Mouse (Mus musculus) hindbrain, embryonic 12.5 days (tissue): ENCODE measurements around the gene Creld2. TPM values are rescaled to one million over a fixed set of nuclear protein-coding genes. Genes with fewer than 3 reads are reported as not detected.

Experiments used
- ATAC-seq: fragments of 200-750 bp; cut with Nextera tagmentation; 2 replicates; pipeline ENCODE4 v1.8.0; 2017; ENCODE audit warnings: moderate TSS enrichment; ENCODE audit not compliant: low FRiP score
- H3K27ac ChIP-seq: fragments of 300-500 bp; sonication (generic); 2 replicates; pipeline ENCODE4 v1.5.1; 2016; ENCODE audit warnings: mild to moderate bottlenecking
- H3K27me3 ChIP-seq: fragments of 300-500 bp; sonication (generic); 2 replicates; pipeline ENCODE4 v1.6.1; 2016; ENCODE audit warnings: mild to moderate bottlenecking
- H3K36me3 ChIP-seq: fragments of 300-500 bp; sonication (generic); 2 replicates; pipeline ENCODE4 v1.6.1; 2016; ENCODE audit warnings: mild to moderate bottlenecking
- H3K4me1 ChIP-seq: fragments of 300-500 bp; sonication (generic); 2 replicates; pipeline ENCODE4 v1.6.1; 2016
- H3K4me2 ChIP-seq: fragments of 300-500 bp; sonication (generic); replicated peaks from 2 replicates; pipeline ENCODE4 v1.6.1; 2016; ENCODE audit warnings: mild to moderate bottlenecking
- H3K4me3 ChIP-seq: fragments of 300-500 bp; sonication (generic); 2 replicates; pipeline ENCODE4 v1.5.1; 2016; ENCODE audit warnings: mild to moderate bottlenecking
- H3K9ac ChIP-seq: fragments of 300-500 bp; sonication (generic); 2 replicates; pipeline ENCODE4 v1.6.1; 2016; ENCODE audit warnings: mild to moderate bottlenecking, moderate library complexity
- H3K9me3 ChIP-seq: fragments of 300-500 bp; sonication (generic); replicated peaks from 2 replicates; pipeline ENCODE4 v1.6.1; 2016; ENCODE audit warnings: mild to moderate bottlenecking
- WGBS: fragments of 180-500 bp; shearing (Covaris S2); methylation state at CpG from one replicate; pipeline ENCODE4 v1.1.7; 2016; 5-methylcytosine and 5-hydroxymethylcytosine counted together
- polyA plus RNA-seq: library from polyadenylated mRNA; unstranded; fragments of >200 nt; fragmentation: Nextera tagmentation; extraction: Ambion mirVana; gene quantifications from 2 replicates; pipeline ENCODE4 v1.2.1, GENCODE M21; 2016

The Creld2 gene
- polyA plus RNA-seq, 1 experiment from 2014 or later = 74.8 TPM

DNA sequence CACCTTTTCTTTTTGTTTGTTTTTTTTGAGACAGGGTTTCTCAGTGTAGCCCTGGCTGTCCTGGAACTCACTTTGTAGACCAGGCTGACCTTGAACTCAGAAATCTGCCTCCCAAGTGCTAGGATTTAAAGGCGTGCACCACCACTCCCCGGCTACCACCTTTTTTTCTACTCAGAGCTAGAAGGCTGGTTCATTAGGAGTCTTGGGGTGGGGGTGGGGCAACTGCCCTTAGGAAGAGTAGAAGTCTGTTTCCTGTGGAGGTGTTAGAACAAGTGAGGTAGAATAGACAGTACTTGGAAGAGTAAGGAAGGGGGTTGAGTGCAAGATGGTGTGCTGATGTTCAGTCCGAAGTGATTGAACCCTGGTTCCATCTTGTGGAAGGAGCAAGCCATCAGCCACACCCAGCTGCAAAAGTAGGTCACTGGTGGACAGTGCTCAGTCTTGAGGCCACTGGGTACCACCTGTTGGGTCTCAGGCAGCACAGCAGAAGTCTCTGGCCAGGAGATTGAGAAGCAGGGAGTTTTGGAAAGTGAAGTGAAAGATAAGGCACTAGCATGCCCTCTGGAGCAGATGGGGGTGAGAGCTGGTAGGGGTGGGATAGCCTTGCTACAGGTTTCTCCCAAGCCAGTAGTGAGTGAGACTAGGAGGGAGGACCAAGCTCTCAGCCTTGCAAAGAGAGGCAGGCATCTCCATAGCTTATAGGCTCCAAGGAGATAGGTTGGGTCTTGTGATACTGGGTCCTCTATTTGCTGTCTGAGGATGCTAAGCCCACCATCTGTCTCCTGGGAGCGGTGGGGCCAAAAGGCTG lies 46.6 kb downstream of the Creld2 start:
- Histone ChIP-seq H3K9me3 (no peaks in the 10 kb centered on the region), H3K36me3 (peaks cover 27% of the 10 kb centered on the region), H3K9ac (no peak overlapping the region), H3K4me1 (peaks cover 42% of the 10 kb centered on the region), H3K27me3 (no peaks in the 10 kb centered on the region), H3K4me2 (no peak overlapping the region), H3K27ac (no peak overlapping the region), H3K4me3 (no peak overlapping the region)
- WGBS = 87% methylated on average over 4 of the region's 4 CpGs
- no peak for ATAC-seq

DNA sequence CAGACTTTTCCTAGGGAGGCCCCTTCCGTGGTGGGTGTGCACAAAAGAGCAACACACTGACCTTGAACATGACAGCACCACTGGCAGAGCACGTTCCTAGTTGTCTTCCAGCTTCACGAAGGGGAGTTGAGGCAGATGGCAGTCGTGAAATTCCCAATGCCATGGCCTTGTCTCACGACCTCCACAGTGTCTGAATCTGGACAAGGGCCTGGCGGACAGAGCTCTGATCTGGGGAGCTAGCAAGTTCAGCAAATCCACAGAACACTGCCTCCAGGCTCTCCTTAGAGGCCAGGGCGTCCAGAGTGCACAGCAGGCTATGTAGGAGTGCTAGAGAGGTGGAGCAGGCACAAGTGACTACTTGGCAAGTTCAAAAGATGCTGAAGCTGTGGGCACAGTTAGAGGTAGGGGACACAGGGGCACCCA lies 47.5 kb downstream of the Creld2 start:
- Histone ChIP-seq H3K27ac (no peak overlapping the region), H3K9ac (no peak overlapping the region), H3K36me3 (peaks cover 27% of the 10 kb centered on the region), H3K27me3 (no peaks in the 10 kb centered on the region), H3K4me3 (no peak overlapping the region), H3K4me2 (no peak overlapping the region), H3K4me1 (peaks cover 36% of the 10 kb centered on the region), H3K9me3 (no peaks in the 10 kb centered on the region)
- WGBS = 63% methylated on average over 7 of the region's 7 CpGs
- no peak for ATAC-seq

DNA sequence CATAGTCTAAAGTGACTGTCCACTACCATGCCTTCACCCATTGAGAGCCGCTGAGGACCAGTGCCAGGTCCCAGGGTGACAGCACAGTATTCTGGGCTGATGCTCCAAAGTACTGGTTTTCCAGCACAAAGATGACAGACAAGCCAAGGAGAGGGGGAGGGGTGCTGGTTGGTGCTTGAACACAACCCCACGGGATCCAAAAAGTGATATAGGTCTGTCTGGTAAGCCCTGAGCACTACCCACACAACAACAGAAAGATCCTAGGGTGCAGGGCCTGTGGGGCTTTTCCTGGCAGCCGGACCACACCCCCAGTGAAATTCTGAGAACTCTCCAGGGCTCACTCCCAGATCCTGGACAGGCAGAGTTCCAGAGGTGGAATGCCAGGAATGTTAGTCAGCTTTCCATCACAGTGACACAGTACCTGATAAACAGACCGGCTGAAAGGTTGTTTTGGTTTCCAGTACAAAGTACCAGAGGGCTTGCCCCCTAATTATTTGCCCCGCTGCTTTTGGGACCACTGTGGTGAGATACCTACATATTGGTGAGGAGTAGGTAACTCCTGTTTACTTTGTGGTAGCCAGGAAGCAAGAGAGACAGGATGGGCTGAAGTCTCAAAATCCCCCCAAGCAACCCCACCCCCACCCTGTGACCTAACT lies 48.0 kb downstream of the Creld2 start:
- Histone ChIP-seq H3K36me3 (peaks cover 27% of the 10 kb centered on the region), H3K9ac (no peak overlapping the region), H3K4me2 (no peak overlapping the region), H3K27ac (no peak overlapping the region), H3K9me3 (no peaks in the 10 kb centered on the region), H3K4me3 (no peak overlapping the region), H3K27me3 (no peaks in the 10 kb centered on the region), H3K4me1 (peaks cover 36% of the 10 kb centered on the region)
- WGBS = 41% methylated on average over 5 of the region's 5 CpGs
- no peak for ATAC-seq

DNA sequence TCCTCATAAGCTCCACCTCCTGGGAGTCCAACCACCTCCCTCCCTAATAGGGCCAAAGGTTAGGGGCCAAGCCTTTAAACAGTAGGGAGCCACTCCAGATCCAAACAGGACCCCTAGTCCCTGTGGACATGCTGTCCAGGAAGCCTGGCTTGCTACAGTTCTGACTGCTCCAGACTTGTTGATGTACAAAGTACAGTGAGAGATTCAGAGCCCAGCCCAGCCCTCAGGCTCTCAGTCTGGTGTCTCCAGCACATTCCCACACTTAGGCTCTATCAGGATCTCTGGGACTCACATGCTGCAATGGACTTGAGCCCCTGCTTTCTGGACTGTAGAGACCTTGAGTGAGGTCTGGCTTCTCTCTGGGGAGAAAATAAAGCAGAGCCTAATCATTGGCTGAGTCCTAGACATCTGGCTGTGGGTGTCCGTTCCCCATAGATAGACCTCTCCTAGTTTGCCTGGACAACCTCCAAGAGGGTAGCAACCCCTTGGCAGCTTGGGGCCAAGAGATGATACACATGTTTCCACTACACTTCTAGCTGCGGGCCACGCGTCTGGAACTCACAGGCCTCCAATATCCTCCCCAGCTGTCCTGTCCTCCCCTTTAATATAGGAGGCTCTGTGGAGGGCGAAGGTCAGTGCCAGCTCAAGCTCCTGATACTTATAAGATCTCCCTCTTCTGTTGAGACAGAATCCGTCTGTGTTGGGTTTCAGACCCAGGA lies 48.7 kb downstream of the Creld2 start:
- ATAC-seq = no peak
- WGBS = 89% methylated on average over 6 of the region's 6 CpGs
- no peaks in the 10 kb centered on the region for H3K9me3 ChIP-seq
- H3K36me3 ChIP-seq = peaks cover 27% of the 10 kb centered on the region
- no peak overlapping the region; the same call in 1 of the 2 replicates for H3K27ac ChIP-seq
- H3K27me3 ChIP-seq = no peaks in the 10 kb centered on the region
- H3K4me3 ChIP-seq = no peak overlapping the region
- H3K4me2 ChIP-seq = no peak overlapping the region
- H3K4me1 ChIP-seq = peaks cover 32% of the 10 kb centered on the region
- H3K9ac ChIP-seq = no peak overlapping the region

DNA sequence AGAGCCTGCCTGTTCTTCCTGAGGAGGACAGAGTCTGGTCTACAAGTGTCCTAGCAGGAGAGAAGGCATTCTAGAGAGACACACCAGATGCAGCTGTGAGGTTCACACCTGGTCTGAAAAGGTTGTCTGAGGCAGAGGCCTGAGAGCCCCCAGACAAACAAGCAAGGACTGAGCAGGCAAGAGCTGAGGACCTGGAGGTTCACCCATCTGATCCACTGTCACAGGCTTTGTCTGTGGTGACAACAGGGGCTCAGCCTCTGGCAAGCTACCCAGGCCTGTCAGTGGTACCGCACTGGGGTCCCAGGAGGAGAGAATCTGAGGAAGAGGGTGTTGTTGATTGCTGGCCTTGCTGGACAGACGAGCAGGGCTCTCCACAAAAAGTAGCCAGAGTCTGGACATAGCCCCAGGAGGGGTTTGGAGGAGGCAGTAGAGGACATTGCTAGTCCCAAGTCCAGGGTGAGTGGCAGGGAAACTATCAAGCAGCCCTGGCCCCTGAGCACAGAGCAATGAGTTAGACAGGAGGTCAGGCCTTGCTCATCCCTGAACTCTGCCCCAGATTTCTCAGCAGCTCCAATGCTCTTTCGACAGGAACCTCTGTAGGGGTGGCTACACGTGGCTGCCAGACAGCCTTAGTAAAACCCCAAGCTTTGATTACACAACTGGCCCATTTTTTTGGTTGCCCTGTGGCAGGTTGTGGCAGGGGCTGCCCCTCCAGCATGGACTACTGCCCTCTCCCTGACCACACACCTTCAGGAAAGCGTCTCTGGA lies 51.2 kb downstream of the Creld2 start:
- peaks cover 16% of the 10 kb centered on the region for H3K4me1 ChIP-seq
- peaks cover 3% of the 10 kb centered on the region; the same call in 1 of the 2 replicates for H3K27me3 ChIP-seq
- no peak overlapping the region for H3K27ac ChIP-seq
- H3K9me3 ChIP-seq = no peaks in the 10 kb centered on the region
- WGBS = 80% methylated on average over 5 of the region's 5 CpGs
- no peak overlapping the region for H3K4me2 ChIP-seq
- no peak overlapping the region for H3K4me3 ChIP-seq
- no peak for ATAC-seq
- peaks cover 15% of the 10 kb centered on the region; the same call in 1 of the 2 replicates for H3K36me3 ChIP-seq
- no peak overlapping the region for H3K9ac ChIP-seq

DNA sequence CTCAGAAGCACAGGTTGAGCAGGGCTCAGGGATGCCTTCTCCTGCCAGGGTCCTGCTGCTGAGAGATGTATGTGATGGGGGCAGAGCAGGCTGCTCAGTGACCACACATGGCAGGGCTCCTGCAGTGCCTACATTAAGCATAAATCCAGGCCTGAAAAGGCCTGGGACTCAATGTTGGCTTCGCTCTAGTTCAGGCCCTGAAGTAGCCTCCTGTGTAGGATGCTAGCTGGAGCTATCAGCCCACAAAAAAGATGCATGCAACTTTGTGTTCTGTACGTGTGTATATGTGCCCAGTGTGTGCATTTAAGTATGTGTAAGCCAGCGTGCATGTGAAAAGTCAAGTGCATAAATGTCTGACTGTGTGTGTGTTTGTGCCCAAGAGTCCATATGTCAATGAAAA lies 54.6 kb downstream of the Creld2 start:
- Histone ChIP-seq H3K9ac (no peak overlapping the region), H3K27me3 (peaks cover 5% of the 10 kb centered on the region; the same call in 1 of the 2 replicates), H3K36me3 (no peaks in the 10 kb centered on the region), H3K9me3 (no peaks in the 10 kb centered on the region), H3K4me2 (no peak overlapping the region), H3K4me3 (no peak overlapping the region), H3K4me1 (0 out of 2 replicates have a peak, but pooled peaks cover 7% of the 10 kb centered on the region), H3K27ac (no peak overlapping the region)
- no peak for ATAC-seq
- 90% methylated on average over 3 of the region's 3 CpGs for WGBS

DNA sequence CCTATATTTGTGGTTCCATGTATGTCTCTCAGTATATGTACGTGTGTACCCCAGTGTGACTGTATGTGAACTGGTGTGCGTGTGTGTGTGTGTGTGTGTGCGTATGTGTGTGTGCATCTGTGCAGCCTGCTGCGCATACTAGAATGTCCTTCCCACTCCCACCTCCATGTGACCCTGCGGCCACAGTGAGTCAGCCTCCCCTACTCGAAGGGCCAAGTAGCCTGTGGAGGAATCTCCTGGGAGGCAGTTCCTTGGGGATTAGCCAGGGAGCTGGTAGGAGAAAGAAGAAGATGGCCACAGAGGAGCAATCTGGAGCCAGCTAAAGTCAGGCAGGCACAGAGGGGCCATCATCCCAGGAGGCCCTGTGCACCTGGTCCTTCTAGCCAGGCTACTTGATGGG lies 55.0 kb downstream of the Creld2 start:
- Histone ChIP-seq H3K4me2 (no peak overlapping the region), H3K4me1 (0 out of 2 replicates have a peak, but pooled peaks cover 7% of the 10 kb centered on the region), H3K4me3 (no peak overlapping the region), H3K9ac (no peak overlapping the region), H3K9me3 (no peaks in the 10 kb centered on the region), H3K27ac (no peak overlapping the region), H3K36me3 (no peaks in the 10 kb centered on the region), H3K27me3 (peaks cover 5% of the 10 kb centered on the region; the same call in 1 of the 2 replicates)
- ATAC-seq = no peak
- 89% methylated on average over 6 of the region's 6 CpGs for WGBS

DNA sequence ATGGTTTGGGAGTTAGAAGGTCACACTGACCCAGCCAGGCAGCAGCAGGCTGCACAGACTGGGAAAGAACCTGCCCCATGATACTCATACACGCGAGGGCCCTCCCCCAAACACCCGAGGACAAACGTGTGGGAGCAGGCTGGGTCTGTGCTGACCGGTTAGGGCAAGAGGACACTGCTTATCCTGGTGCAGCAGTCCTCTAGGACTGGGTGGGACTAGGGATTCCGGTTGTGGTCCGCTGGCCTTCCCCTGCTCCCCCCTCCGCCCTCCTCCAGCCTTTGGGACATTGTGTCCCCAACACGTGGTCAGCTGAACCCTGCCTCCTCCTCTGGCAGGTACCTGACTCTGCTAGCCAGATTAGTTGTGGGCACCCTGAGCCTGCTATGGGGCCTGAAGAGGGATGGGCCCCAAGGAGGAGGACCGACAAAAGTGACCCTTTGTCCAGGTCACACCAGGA lies 56.2 kb downstream of the Creld2 start:
- Histone ChIP-seq H3K27ac (no peak overlapping the region), H3K4me3 (no peak overlapping the region)
- no peak for ATAC-seq

More for the DNA sequence above, 56.2 kb downstream of the Creld2 start:
- H3K4me2 ChIP-seq = no peak overlapping the region
- H3K9ac ChIP-seq = no peak overlapping the region
- 0 out of 2 replicates have a peak, but pooled peaks cover 7% of the 10 kb centered on the region for H3K4me1 ChIP-seq
- no peaks in the 10 kb centered on the region for H3K36me3 ChIP-seq
- WGBS = 34% methylated on average over 10 of the region's 10 CpGs
- no peaks in the 10 kb centered on the region for H3K9me3 ChIP-seq
- H3K27me3 ChIP-seq = peaks cover 5% of the 10 kb centered on the region; the same call in 1 of the 2 replicates

Other genes with a start within 250 kb of the Creld2 start
- not detected in 2 replicates for gene Zdhhc25, start 219.3 kb upstream of the Creld2 start, polyA plus RNA-seq
- 26.9 and 28.2 TPM in 2 replicates for gene Brd1, start 85.4 kb upstream of the Creld2 start, polyA plus RNA-seq
- gene Zbed4, start 68.0 kb upstream of the Creld2 start, polyA plus RNA-seq = 37.1 and 37.3 TPM in 2 replicates
- 9.1 and 9.9 TPM in 2 replicates for gene Alg12, start 328 bp upstream of the Creld2 start, polyA plus RNA-seq
- 45.3 and 48.0 TPM in 2 replicates for gene Pim3, start 42.5 kb downstream of the Creld2 start, polyA plus RNA-seq
- not detected in 2 replicates for gene Ttll8, start 134.8 kb downstream of the Creld2 start, polyA plus RNA-seq
- 4.7 and 6.2 TPM in 2 replicates for gene Mlc1, start 159.4 kb downstream of the Creld2 start, polyA plus RNA-seq
- not detected in 2 replicates for gene Mov10l1, start 163.3 kb downstream of the Creld2 start, polyA plus RNA-seq
- 2.0 and 2.1 TPM in 2 replicates for gene Panx2, start 240.1 kb downstream of the Creld2 start, polyA plus RNA-seq